Mouse (Mus musculus) lung, postnatal 0 days (tissue): ENCODE results near the gene Gskip.

Experiments
- CTCF ChIP-seq: IDR thresholded peaks from 2 replicates; pipeline ENCODE4 v1.5.1; 2016; ENCODE audit warnings: antibody characterized with exemption, mild to moderate bottlenecking
- EP300 ChIP-seq: IDR thresholded peaks from 2 replicates; pipeline ENCODE4 v1.6.1; 2016; ENCODE audit warnings: antibody characterized with exemption, mild to moderate bottlenecking, control low read depth

DNA sequence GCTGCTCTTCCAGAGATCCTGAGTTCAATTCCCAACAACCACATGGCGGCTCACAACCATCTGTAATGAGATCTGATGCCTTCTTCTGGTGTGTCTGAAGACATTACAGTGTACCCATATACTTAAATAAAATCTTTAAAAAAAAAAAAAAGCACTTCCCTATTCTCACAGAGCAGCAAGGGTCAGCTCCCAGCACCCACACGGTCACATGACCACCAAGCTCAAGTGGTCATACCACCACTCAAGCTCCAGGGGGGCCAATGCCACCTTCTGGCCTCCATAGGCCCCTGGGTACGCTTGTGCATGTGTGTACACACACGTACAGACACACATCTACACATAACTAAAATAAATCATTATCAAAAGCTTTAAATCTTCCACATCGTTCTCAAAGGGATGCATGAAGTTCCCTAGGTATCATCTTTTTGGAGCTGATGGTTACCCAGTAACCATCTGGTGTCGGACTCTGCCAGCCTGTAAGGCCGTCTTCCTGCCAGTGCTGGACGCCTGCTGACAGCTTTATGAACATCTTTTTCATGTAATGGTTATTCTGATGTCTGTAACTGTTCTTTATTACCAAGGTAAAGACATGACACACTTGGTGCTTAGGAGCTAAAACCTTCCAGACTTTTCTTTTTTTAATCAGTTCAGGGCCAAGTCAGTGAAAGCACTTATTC, 12.6 kb downstream of the Gskip start:
- TF ChIP-seq CTCF (no peak), EP300 (no peak)
